Mouse (Mus musculus): ENCODE data around the gene Plscr1. TPM values are rescaled to one million over a fixed set of nuclear protein-coding genes. Genes with fewer than 3 reads are reported as not detected.

Plscr1 gene
- under 1 TPM; 0.79 to 0.99 TPM for total RNA-seq (2021)

DNA sequence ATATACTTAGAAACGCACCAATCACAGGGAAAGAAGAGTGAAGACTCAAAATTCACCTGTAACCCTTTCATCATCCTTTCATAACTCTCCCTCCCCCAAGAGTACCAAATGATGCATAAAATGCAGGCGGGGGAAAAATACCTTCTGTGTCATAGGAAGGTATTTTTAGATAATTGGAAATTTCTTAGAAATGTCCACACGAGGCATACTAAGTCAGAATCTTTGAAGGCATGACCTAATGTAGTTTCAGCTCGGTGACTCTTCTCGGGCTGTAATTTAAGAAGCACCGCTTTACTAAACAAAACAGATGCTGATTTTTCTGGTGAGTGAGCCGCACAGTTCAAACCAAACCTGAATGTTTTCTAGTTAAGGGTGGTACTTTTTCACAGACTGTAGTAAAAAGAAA, at the start of gene Plscr1:
Gene Plscr1, plus strand, starts transcription at position 304 of the 406 bp plus-strand sequence.
- intact Hi-C loops (cut with DNase I), result no loop called here
- DNase-seq (ENCODE audit: low spot score in 2 of 2), result no peak

DNA sequence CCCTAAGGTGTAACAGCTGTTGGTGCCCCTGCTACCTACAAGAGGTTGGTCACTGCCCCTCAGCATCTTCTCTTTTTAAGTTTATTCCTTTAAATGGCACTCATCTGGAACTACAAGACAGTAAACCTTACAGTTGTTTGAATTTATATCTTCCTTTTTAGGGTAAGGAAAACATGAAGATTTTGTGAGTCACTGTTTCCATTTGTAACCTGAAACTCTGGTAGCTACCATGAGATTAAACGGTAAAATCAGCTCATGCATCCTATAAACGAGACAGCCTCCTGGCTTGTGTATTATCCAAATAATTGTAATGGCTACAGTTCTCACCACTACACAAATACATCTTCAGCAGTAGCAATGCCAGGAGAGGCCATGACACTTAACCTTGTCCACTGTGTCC, 45.2 kb upstream of the Plscr1 start:
- DNase-seq (ENCODE audit: low spot score in 2 of 2), result no peak
- intact Hi-C loops (cut with DNase I), result no loop called here

DNA sequence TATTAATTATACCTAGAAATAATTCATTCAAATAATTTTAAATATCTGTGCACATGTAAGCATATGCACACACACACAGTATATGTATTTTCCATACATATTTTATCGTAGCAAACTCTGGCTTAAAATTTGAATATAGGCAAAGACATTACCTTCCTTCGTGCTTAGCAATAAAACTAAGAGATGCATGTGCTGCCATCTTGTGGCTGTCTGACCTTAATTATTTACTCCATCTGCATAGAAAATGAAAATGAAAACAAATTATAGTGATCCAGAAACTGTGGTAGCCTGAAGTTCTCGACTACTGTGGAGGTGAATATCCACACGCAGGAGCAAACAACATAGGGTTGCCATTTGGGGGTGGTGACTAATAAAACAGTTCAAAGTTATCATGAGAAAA, 42.2 kb upstream of the Plscr1 start:
- no peak for DNase-seq (ENCODE audit: low spot score in 2 of 2)

DNA sequence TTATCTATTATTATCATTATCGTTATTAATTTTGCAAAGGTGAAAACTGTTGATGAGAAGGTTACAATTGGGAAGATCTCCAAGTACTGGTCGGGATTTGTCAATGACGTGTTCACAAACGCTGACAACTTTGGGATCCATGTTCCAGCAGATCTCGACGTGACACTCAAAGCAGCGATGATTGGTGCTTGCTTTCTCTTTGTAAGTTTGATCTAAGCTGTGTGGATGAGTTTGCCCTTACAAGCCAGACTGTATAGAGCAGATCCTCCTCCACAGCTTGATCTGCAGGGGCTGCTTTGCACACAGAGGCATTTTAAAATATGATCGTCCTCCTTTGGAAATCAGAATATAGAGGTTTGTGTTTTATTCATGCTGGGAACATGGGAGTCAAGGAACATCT, 41.8 kb upstream of the Plscr1 start:
- intact Hi-C loops (cut with DNase I), result loop anchor here (1.0 kb wide), 1 partner anchor 60 kb away; no protein-coding TSS in a partner anchor
- no peak for DNase-seq (ENCODE audit: low spot score in 2 of 2)

More for the DNA sequence above, 42.2 kb upstream of the Plscr1 start:
- intact Hi-C loops (cut with DNase I), result loop anchor here (1.0 kb wide), 1 partner anchor 60 kb away; no protein-coding TSS in a partner anchor

DNA sequence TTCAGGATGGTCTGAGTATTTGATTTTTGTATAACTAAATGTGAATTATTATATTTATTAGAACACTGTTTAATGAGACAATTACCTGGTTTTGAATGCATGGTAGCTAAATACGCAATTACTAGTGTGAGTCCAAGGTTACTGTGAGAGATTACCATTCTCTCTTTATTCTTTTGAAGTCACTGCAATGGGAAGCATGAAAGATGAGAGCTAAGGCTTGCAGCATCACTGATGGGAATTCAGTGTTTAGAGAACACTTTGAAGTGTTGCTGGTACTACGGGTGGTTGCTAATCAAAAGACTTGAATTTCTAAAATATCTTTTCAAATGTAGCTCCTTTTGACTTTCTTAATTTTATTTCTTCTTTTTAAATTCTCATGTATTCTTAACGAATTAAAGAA, 39.7 kb upstream of the Plscr1 start:
- DNase-seq (ENCODE audit: low spot score in 2 of 2), result no peak
- intact Hi-C loops (cut with DNase I), result loop anchor here (10.0 kb wide), 1 partner anchor 665 kb away; no protein-coding TSS in a partner anchor

DNA sequence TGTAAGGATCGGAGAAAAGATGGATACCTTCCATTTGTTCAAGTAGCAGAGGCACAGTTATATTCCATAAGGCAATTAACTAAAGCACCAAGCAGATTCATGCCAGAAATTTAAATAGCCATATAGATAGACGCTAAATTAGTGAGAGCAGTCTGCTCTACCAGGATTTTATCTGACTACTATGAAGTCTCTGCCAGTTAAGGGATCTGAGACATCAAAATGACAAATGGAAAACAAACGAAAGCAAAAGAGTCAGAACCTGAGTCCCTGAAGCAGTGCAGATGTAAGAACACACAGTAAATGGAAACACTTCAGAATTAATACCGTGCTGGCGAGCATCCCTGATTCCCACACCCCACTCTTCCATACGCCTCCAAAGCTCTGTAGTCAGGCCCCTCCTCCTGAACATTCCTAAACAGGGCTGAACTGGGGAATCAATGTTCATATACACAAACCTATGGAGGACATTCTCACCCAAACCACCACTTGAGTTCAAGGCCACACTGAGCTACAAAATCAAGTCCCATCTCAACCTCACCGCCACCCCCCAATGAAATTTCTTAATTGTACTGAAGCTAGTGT, 39.1 kb upstream of the Plscr1 start:
- DNase-seq (ENCODE audit: low spot score in 2 of 2), result no peak
- intact Hi-C loops (cut with DNase I), result loop anchor here (10.0 kb wide), 1 partner anchor 664 kb away; no protein-coding TSS in a partner anchor

DNA sequence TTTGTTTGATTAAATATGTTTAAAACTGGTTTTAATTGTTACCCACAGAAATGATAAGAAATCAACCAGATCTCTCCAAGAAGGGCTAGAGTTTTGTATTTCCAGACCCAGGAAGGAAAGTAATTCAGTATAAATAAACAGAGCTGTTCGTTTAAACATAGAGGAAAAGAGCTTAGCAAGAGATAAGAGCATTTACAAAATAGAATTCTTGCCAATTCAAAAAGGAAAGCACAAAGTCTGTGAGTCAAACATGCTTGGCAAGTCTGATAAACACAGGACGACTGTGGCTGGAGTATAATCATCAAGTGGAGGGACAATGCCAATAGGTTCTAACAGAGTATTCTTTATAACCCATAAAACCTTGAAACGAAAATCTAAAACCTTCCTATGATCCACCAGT, 38.5 kb upstream of the Plscr1 start:
- intact Hi-C loops (cut with DNase I), result loop anchor here (10.0 kb wide), 1 partner anchor 664 kb away; no protein-coding TSS in a partner anchor

DNA sequence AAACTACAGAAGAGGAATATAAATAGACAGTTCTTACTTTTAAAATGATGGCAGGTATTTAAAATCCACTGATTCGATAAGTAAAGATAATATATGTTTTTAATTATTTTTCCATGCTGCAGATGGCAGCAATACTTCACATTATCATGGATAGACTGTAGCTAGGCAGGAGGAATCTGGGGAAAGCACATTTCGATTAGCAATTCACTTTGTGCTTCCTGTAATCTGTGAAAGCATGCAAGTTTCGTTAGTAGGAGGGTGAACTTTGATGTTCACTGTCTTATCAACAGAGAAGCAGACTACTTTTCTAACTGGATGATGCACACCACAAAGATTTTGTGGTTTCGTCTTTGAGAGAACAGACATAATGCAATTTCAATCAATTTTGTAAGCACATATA, 32.1 kb upstream of the Plscr1 start:
- intact Hi-C loops (cut with DNase I), result loop anchor here (5.0 to 10.0 kb wide), 2 partner anchors 395 to 657 kb away; no protein-coding TSS in a partner anchor
- no peak for DNase-seq (ENCODE audit: low spot score in 2 of 2)

More for the DNA sequence above, 38.5 kb upstream of the Plscr1 start:
- no peak for DNase-seq (ENCODE audit: low spot score in 2 of 2)

DNA sequence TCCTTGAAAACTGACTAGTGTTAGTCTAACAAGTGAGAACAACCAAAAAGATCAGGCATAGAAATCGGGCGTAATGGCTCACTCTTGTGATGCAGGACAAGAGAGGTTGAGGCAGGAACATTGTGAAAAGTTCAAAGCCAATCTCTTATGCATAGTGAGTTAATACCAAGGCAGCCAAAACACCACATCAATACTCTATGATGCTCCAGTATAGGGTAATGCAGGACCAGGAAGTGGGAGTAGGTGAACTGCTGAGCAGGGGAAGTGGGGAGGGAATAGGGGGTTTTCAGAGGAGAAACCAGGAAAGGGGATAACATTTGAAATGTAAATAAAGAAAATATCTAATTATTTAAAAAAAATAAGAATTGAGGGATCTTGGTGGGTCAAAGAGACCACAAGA, 31.7 kb upstream of the Plscr1 start:
- no peak for DNase-seq (ENCODE audit: low spot score in 2 of 2)
- intact Hi-C loops (cut with DNase I), result loop anchor here (5.0 to 10.0 kb wide), 2 partner anchors 394 to 657 kb away; no protein-coding TSS in a partner anchor

DNA sequence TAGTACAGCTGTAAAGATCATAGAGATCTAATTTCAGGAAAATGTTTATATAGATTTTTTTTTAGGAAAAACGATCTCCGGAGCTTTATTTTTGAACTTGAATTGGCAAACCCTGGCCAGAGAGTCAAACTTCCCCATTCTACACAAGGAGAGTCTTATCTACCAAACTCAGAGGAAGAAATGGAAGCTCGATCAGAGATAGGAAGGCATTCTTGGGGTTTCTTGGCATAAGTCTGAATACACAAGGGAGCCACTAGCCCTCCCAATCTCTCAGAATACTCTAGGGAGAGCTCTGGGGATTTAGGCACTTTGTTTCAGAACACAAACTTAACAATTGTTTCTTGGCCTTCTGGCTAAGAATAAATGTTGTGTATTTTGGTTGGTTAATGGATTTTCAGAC, 29.4 kb upstream of the Plscr1 start:
- intact Hi-C loops (cut with DNase I), result no loop called here
- DNase-seq (ENCODE audit: low spot score in 2 of 2), result no peak

DNA sequence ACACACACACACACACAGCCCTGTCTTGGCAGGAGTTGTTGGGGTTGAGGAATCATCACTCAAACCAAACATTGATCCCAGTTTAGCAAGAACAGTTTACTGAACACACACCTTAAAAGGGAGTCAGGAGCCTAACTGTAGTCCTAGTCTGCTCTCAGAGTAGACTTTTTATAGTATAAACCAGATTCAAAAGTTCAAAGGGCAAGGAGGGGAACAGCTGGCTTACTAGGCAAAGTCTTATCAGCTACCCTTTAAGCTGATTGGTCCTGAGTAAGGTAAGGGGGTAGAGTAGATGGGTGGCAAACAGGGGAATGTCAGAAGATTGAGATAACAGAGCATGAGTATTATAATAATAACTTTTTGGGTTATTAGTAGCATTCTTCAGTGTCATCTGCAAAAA, 28.1 kb upstream of the Plscr1 start:
- DNase-seq (ENCODE audit: low spot score in 2 of 2), result no peak
- intact Hi-C loops (cut with DNase I), result no loop called here

DNA sequence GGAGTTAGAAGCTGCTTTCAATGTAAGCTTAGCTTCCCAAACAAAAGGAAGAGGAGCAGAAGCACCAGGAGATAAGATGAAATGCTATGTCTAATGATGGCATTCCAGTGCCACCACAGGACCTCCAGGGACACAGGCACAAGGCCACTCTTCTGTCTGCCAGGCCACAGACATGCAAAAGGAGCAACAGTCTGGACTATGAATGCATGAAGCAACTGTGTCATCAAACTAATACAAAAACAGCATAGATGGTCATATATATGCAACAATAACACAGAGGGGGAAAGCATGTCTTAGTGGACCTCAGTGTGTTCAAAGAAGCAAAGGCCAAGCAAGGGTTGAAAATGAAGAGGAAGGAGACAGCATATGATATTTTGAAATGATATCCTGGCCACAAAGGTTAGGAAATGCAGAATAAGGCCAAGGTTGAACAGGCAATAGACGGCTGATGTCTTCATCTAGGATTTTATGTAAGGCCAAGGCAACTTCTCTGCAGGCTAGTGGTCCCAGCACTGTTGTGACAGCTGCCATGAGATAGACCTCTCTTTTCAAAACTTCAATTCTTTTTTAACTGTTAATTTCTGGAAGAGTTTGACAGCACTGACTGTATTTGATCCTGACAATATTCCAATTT, 24.8 kb upstream of the Plscr1 start:
- intact Hi-C loops (cut with DNase I), result no loop called here
- DNase-seq (ENCODE audit: low spot score in 2 of 2), result no peak

DNA sequence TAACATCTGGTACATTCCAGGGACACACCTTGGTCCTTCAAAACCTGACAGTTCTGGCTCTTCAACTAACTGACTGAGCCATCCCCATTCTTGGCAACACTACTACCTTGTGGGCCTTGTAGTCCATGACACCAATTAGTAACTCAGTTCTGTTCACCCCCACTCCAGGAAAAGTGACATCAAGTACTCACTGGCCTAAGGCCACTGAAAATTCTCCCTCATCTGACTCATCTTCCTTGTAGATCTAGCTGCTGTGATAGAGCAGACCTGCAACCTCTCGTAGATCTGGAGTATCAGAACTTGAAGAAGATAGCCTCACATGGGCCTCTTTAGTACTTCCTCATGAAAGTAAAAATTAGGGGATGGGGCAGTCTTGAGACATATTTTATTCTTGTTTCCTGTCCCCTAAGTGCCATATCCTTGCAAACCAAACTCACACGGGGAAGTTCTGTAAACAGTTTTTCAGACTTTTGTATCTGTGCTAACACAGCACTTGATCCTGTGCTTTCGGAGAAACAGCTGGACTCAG, 23.4 kb upstream of the Plscr1 start:
- intact Hi-C loops (cut with DNase I), result no loop called here
- DNase-seq (ENCODE audit: low spot score in 2 of 2), result no peak

DNA sequence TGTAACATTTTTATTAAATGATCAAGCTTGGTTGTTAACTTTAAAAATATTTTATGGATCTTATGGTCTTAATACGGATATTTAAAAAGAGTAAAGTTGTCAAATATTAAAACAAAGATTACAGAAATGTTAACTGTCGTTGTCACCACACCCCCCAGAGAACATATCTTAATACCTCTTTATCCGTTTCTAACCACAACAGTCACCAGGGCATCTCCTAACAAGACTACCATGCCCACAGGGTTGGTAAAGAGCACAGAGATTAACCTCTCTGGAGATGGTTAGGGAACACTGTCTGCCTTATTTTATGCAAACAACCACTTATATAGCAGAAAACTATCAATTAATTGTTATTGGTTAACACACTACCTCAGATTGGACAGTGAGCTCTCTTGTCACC, 22.8 kb upstream of the Plscr1 start:
- DNase-seq (ENCODE audit: low spot score in 2 of 2), result no peak
- intact Hi-C loops (cut with DNase I), result no loop called here

DNA sequence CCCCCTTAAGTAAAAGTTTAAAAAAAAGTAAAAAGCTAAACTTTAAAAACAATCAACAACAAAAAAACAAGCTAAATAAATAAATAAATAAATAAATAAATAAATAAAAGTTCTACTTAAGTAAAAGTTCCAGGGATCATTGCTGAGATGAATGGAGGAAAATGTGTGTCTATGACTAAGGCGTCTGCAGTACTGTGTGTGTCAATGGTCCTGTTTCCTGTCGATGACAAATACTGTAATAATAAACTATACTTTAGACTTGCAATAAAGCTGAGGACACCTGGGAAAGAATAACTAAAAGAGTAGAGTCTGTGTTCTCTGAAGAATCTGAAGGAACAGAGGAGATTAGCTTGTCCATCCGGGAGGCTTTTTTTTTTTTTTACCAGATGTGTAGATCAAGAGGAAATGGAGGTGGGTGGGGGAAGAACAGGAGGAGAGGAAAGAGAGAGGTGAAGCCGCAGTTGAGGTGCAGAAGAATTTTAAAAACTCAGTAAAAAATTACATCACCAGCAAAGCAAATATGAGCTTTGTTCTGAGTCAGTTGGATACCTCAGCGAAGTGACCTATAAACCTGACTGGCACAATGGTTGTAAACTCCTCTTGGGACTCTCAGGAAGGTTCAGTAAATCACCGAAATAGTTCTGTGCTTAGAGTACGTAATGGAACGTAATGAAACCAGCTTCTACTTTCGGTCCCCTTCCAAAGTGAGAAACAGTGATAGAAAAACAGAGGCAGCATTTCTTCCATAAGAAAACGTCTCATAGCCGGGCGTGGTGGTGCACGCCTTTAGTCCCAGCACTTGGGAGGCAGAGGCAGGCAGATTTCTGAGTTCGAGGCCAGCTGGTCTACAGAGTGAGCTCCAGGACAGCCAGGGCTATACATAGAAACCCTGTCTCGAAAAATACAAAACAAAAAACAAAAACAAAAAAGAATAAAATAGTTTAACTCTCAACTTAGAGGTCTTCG, 20.4 kb upstream of the Plscr1 start:
- intact Hi-C loops (cut with DNase I), result no loop called here
- no peak for DNase-seq (ENCODE audit: low spot score in 2 of 2)

DNA sequence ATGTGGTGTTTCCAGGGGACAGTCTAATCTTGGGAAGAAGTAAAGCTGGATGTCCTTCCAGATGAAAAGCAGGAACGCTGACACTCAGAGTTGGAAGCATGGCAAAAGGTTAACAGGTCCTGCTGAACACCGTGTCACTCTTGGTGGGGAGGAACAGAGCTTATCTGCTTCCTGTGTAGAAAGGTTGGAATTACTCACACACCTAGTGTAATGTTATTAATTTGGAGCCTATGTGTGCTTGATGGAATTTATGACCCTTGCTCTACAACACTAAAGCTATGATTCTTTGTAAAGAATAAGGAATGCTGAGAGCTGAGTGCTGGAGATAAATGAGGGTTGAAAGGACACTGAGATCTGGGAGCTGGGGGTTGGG, 19.7 kb upstream of the Plscr1 start:
- intact Hi-C loops (cut with DNase I), result no loop called here
- DNase-seq (ENCODE audit: low spot score in 2 of 2), result no peak

DNA sequence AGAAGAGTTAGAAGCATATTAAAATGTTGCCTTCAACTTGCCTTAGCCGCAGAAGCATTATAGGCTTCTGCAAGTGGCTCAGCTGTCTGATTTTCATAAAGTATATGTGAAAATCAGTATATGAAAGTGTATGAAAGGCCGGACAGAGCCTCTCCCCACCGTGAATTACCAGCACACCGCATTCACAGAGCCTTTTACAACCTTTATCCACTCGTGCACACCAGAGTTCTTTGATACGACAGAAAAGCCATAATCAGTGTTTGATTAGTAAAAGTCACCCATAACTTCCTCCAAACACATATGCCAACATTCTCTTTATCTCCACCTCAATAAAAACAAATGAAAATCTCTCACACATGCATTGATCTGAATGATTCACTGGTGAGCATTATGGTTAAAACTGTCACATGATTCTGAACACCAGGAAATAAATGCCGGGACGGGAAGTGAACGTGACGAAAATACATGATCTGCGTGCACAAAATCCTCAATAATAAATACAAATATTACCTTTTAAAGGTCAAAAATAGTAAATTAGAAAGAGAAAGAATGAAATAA, 14.6 kb upstream of the Plscr1 start:
- no peak for DNase-seq (ENCODE audit: low spot score in 2 of 2)
- intact Hi-C loops (cut with DNase I), result no loop called here

DNA sequence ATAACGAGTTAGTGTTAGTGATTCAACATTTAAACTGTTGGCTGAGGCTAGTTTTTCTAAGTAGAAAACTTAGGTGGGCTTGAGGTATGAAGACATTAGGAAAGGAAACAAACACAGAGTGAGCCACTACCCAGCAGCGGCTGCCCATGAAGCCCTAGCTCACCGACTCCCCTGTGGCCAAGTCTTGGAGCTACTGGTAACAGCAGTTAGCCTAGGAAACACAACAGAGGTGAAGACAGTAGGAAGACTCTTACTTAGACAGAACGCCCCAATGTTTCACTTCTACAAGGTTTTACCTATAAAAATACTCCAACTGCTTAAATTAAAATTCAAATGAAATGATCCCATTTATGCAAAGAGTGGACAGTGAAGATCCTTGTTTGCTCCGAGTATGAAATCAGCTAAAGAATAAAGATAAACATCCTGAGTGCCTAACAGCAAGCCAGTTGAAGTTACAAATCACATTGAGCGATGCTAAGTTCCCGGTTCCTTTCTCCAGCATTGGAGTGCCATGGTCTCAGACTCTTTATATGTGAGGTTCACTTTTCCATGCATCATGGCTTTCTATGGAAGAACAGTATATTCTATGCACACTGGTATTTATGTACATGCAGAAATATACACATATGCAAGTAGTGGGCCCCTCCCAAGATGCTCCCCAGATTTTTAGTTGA, 640 bp upstream of the Plscr1 start:
- DNase-seq (ENCODE audit: low spot score in 2 of 2), result no peak
- intact Hi-C loops (cut with DNase I), result no loop called here
